Mouse (Mus musculus) heart, postnatal 10 days (tissue): ENCODE data around the gene Zscan4e. TPM values are rescaled to one million over a fixed set of nuclear protein-coding genes. Genes with fewer than 3 reads are reported as not detected.
"Not testable (repeated sequence)": the region's sequence is repeated elsewhere in the genome, so short reads cannot be mapped to it uniquely, and the experiment has no call there.

ENCODE experiments used
- DNase-seq, 2 experiments: peaks; one replicate each; pipeline ENCODE4 v3.0.0; 2021
- intact Hi-C: fragments of 180-260 bp; cut with DNase I; formaldehyde crosslinking; loops from one replicate; pipeline ENCODE4 v1.15.1; 2025
- microRNA-seq, 2 experiments: library from miRNA; unstranded; fragments of <30 nt; microRNA quantifications; one replicate each; pipeline ENCODE4 v1.2.0; 2022
- total RNA-seq, 2 experiments: library from RNA; stranded (reverse); gene quantifications; 2 replicates each; pipeline ENCODE4 v1.2.3; 2021

Gene Zscan4e
- total RNA-seq = not detected

GRCm38 (mm10) chr7:11310582-11310981 lies at the start of gene Zscan4e:
TSS of gene Zscan4e (minus strand) at chr7:11310682.
- DNase-seq, intact Hi-C loops: not testable (repeated sequence)

Small RNA genes within 50 kb of the gene (microRNA-seq; reads per million reads assigned to microRNA genes)
- gene Gm23087 (0 reads per million in 2 experiments), gene Gm26248 (0 reads per million in 2 experiments)

Other genes with a start within 250 kb of the Zscan4e start
- not detected for gene Zscan4-ps1, start 241.0 kb downstream of the Zscan4e start, total RNA-seq
- gene Zscan4d, start 144.5 kb downstream of the Zscan4e start, total RNA-seq = not detected
- gene Zscan4f, start 87.2 kb upstream of the Zscan4e start, total RNA-seq = not detected
- not detected for gene Zscan4-ps2, start 203.6 kb upstream of the Zscan4e start, total RNA-seq